Mouse (Mus musculus): ENCODE measurements around the gene Meaf6.

GRCm38 (mm10) chr4:125160951-125161331 is 76.0 kb downstream of the Meaf6 start:
- TF ChIP-seq CTCF (IDR thresholded peaks at IDR 0.05) (no peak), EP300 (IDR thresholded peaks at IDR 0.05) (no peak)
